Mouse (Mus musculus): Measurements from ENCODE around the gene Adtrp. TPM values are rescaled to one million over a fixed set of nuclear protein-coding genes. Genes with fewer than 3 reads are reported as not detected.

Gene Adtrp
- polyA plus RNA-seq, 1 experiment from 2014 or later = 1.0 TPM

- 93% methylated on average over 16 of the region's 16 CpGs for WGBS
- DNase-seq (ENCODE audit: low spot score) (no peak), ATAC-seq (replicated peaks; ENCODE audit: low FRiP score, low TSS enrichment, low read depth) (no peak)
- no peaks in the 10 kb centered on the region for H3K36me3 ChIP-seq (ENCODE audit: control insufficient read depth, insufficient read depth, low read length)
- H3K4me2 ChIP-seq (ENCODE audit: low read length) = no peak overlapping the region
- H3K4me1 ChIP-seq (replicated peaks; ENCODE audit: control insufficient read depth, insufficient read depth, low read length) = no peaks in the 10 kb centered on the region
- H3K4me3 ChIP-seq (ENCODE audit: low read depth, low read length) = no peak overlapping the region
- no peaks in the 10 kb centered on the region for H3K27me3 ChIP-seq (replicated peaks; ENCODE audit: control insufficient read depth, insufficient read depth, low read length)
- no peaks in the 10 kb centered on the region for H3K9me3 ChIP-seq (ENCODE audit: control insufficient read depth, low read length)
- H3K27ac ChIP-seq (ENCODE audit: low read depth) = no peak overlapping the region
- no peak overlapping the region for H3K9ac ChIP-seq (ENCODE audit: low read length)
Measured at GRCm38 (mm10) chr13:41719331-41719730, 128.2 kb downstream of the Adtrp start.

DNA sequence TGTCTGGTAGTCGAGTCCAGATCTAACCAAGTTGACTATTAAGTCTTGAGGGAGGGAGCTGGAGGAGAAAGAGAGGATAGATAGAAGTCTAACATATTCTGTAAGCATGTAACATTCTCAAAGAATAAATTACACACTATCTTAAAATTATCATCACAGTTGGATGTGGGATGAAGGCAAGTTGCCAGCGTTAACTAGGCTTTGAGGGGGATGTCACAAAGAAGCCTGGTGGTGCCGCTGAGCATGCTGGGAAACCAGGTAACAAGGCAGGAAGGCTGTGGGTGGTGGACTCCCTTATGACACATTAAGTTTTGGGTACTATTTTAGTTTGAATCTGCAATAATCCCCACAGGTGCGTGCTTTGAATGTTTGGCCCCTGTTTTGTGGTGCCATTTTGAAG lies 129.4 kb downstream of the Adtrp start:
- 89% methylated on average over 4 of the region's 4 CpGs for WGBS
- no peak overlapping the region for H3K9ac ChIP-seq (ENCODE audit: low read length)
- ATAC-seq (replicated peaks; ENCODE audit: low FRiP score, low TSS enrichment, low read depth) = no peak

More for the DNA sequence above, 129.4 kb downstream of the Adtrp start:
- Histone ChIP-seq H3K4me1 (replicated peaks; ENCODE audit: control insufficient read depth, insufficient read depth, low read length) (no peaks in the 10 kb centered on the region), H3K27me3 (replicated peaks; ENCODE audit: control insufficient read depth, insufficient read depth, low read length) (no peaks in the 10 kb centered on the region), H3K4me2 (ENCODE audit: low read length) (no peak overlapping the region), H3K9me3 (ENCODE audit: control insufficient read depth, low read length) (no peaks in the 10 kb centered on the region), H3K4me3 (ENCODE audit: low read depth, low read length) (no peak overlapping the region), H3K36me3 (ENCODE audit: control insufficient read depth, insufficient read depth, low read length) (no peaks in the 10 kb centered on the region), H3K27ac (ENCODE audit: low read depth) (no peak overlapping the region)
- DNase-seq (ENCODE audit: low spot score) = no peak

Other genes starting within 250 kb of the Adtrp start
- 14.3 and 14.9 TPM in 2 replicates for gene Tmem170b, start 241.8 kb downstream of the Adtrp start, polyA plus RNA-seq (2014; fragmentation: Nextera tagmentation; extraction: Ambion mirVana)
- 9.6 and 10.0 TPM in 2 replicates for gene Hivep1, start 204.3 kb upstream of the Adtrp start, polyA plus RNA-seq (2014; fragmentation: Nextera tagmentation; extraction: Ambion mirVana)